Mouse (Mus musculus): ENCODE data around the gene Slc17a9.

GRCm38 (mm10) chr2:180695176-180695575 lies 29.9 kb upstream of the Slc17a9 start:
- TF ChIP-seq POLR2A (IDR thresholded peaks at IDR 0.05; ENCODE audit: control insufficient read depth, low read depth, low read length) (no peak), CTCF (IDR thresholded peaks at IDR 0.05; ENCODE audit: control insufficient read depth, insufficient read depth, insufficient replicate concordance, low read depth, low read length) (no peak)
